In genomic region chr7:94332601-94333000, GRCm38 (mm10) we compare ENCODE assay signal across 18 mouse cellular contexts.
A peak's percentile ranks its signal among the peaks of the same experiment; 100 is the strongest.
DNase-seq lines count a peak whose midpoint lies in the region; ATAC-seq and TF ChIP-seq lines count a peak whose summit lies in the region.
"Had no signal": no experiment of that assay in that cellular context is flagged by ENCODE, and none has a peak within 500 bp of the region (broad histone marks: within the 10 kb centered on the region; RNA-seq: fewer than 3 reads in every experiment).

No protein-coding gene starts in this region.

- H3K4me2 ChIP-seq in forebrain, embryonic 12.5 days: no peak overlapping the region
- no peak overlapping the region for H3K4me2 ChIP-seq in forebrain, postnatal 0 days (ENCODE audit: low read depth)
- no peak overlapping the region for H3K4me2 ChIP-seq in forebrain, embryonic 14.5 days (ENCODE audit: low read length)
- no peak overlapping the region for H3K4me2 ChIP-seq in kidney, postnatal 0 days (ENCODE audit: low read length)
- no peak overlapping the region for H3K4me2 ChIP-seq in intestine, embryonic 15.5 days (replicated peaks)
- H3K4me2 ChIP-seq: embryonic facial prominence, embryonic 12.5 days had no signal

- H3K4me3 ChIP-seq in forebrain, embryonic 12.5 days (replicated peaks): no peak overlapping the region
- no peak overlapping the region for H3K4me3 ChIP-seq in forebrain, postnatal 0 days (ENCODE audit: low read depth, low read length)
- no peak overlapping the region for H3K4me3 ChIP-seq in forebrain, embryonic 14.5 days (ENCODE audit: low read depth, low read length)
- H3K4me3 ChIP-seq in forebrain, embryonic 10.5 days: no peak overlapping the region
- no peak overlapping the region for H3K4me3 ChIP-seq in kidney, postnatal 0 days (replicated peaks; ENCODE audit: low read depth, low read length)
- no peak overlapping the region for H3K4me3 ChIP-seq in intestine, embryonic 15.5 days (replicated peaks)
- H3K4me3 ChIP-seq: embryonic facial prominence, embryonic 10.5 days; embryonic facial prominence, embryonic 12.5 days had no signal

- H3K27me3 ChIP-seq in forebrain, embryonic 12.5 days: no peaks in the 10 kb centered on the region
- H3K27me3 ChIP-seq in forebrain, postnatal 0 days (ENCODE audit: insufficient read depth, low read length): no peaks in the 10 kb centered on the region
- H3K27me3 ChIP-seq in forebrain, embryonic 14.5 days (replicated peaks; ENCODE audit: control insufficient read depth, insufficient read depth, low read length): no peaks in the 10 kb centered on the region
- H3K27me3 ChIP-seq in forebrain, embryonic 10.5 days (ENCODE audit: poor library complexity, severe bottlenecking): no peaks in the 10 kb centered on the region
- H3K27me3 ChIP-seq in kidney, postnatal 0 days (ENCODE audit: insufficient read depth, low read length): no peaks in the 10 kb centered on the region
- H3K27me3 ChIP-seq in intestine, embryonic 15.5 days (replicated peaks): no peaks in the 10 kb centered on the region
- H3K27me3 ChIP-seq: embryonic facial prominence, embryonic 12.5 days had no signal

- H3K36me3 ChIP-seq in forebrain, embryonic 12.5 days (replicated peaks): no peaks in the 10 kb centered on the region
- no peaks in the 10 kb centered on the region for H3K36me3 ChIP-seq in forebrain, postnatal 0 days (ENCODE audit: insufficient read depth)
- no peaks in the 10 kb centered on the region for H3K36me3 ChIP-seq in forebrain, embryonic 14.5 days (ENCODE audit: control insufficient read depth, insufficient read depth, low read length)
- H3K36me3 ChIP-seq in forebrain, embryonic 10.5 days (replicated peaks): no peaks in the 10 kb centered on the region
- H3K36me3 ChIP-seq in kidney, postnatal 0 days (ENCODE audit: insufficient read depth, low read length): no peaks in the 10 kb centered on the region
- no peaks in the 10 kb centered on the region for H3K36me3 ChIP-seq in intestine, embryonic 15.5 days
- H3K36me3 ChIP-seq: embryonic facial prominence, embryonic 10.5 days; embryonic facial prominence, embryonic 12.5 days had no signal

- peak; percentile 49; the same call in 1 of the 2 replicates for ATAC-seq in forebrain, embryonic 12.5 days (ENCODE audit: low FRiP score)
- no peak for ATAC-seq in forebrain, postnatal 0 days
- peak; percentile 55; the same call in 1 of the 2 replicates for ATAC-seq in forebrain, embryonic 14.5 days
- no peak for ATAC-seq in kidney, postnatal 0 days (replicated peaks; ENCODE audit: low FRiP score, low read depth)
- ATAC-seq in intestine, embryonic 15.5 days: no peak

- TF ChIP-seq CTCF in forebrain, postnatal 0 days (IDR thresholded peaks at IDR 0.05; ENCODE audit: low read depth): no peak
- TF ChIP-seq CTCF in kidney, postnatal 0 days (IDR thresholded peaks at IDR 0.05; ENCODE audit: low read depth): no peak
- TF ChIP-seq CTCF in brain, embryonic 14.5 days (IDR thresholded peaks at IDR 0.05; ENCODE audit: borderline replicate concordance, extremely low read depth, insufficient read depth, insufficient read length): no peak

- no peaks in the 10 kb centered on the region for H3K9me3 ChIP-seq in forebrain, embryonic 12.5 days
- H3K9me3 ChIP-seq in forebrain, postnatal 0 days (ENCODE audit: low read length): no peaks in the 10 kb centered on the region
- H3K9me3 ChIP-seq in forebrain, embryonic 14.5 days (replicated peaks; ENCODE audit: control insufficient read depth, low read length): no peaks in the 10 kb centered on the region
- H3K9me3 ChIP-seq in forebrain, embryonic 10.5 days: no peaks in the 10 kb centered on the region
- no peaks in the 10 kb centered on the region for H3K9me3 ChIP-seq in kidney, postnatal 0 days (replicated peaks; ENCODE audit: low read length)
- no peaks in the 10 kb centered on the region for H3K9me3 ChIP-seq in intestine, embryonic 15.5 days
- H3K9me3 ChIP-seq: embryonic facial prominence, embryonic 10.5 days; embryonic facial prominence, embryonic 12.5 days had no signal

- H3K27ac ChIP-seq in forebrain, embryonic 12.5 days: no peak overlapping the region
- H3K27ac ChIP-seq in forebrain, postnatal 0 days (ENCODE audit: low read depth, low read length): no peak overlapping the region
- H3K27ac ChIP-seq in forebrain, embryonic 14.5 days (ENCODE audit: low read depth, low read length): no peak overlapping the region
- no peak overlapping the region for H3K27ac ChIP-seq in forebrain, embryonic 10.5 days
- H3K27ac ChIP-seq in kidney, postnatal 0 days: no peak overlapping the region
- H3K27ac ChIP-seq in intestine, embryonic 15.5 days: no peak overlapping the region
- H3K27ac ChIP-seq: embryonic facial prominence, embryonic 10.5 days; embryonic facial prominence, embryonic 12.5 days had no signal

- H3K9ac ChIP-seq in forebrain, embryonic 12.5 days: no peak overlapping the region
- no peak overlapping the region for H3K9ac ChIP-seq in forebrain, postnatal 0 days
- no peak overlapping the region for H3K9ac ChIP-seq in forebrain, embryonic 14.5 days (ENCODE audit: low read length)
- no peak overlapping the region for H3K9ac ChIP-seq in kidney, postnatal 0 days (ENCODE audit: low read depth, low read length)
- H3K9ac ChIP-seq in intestine, embryonic 15.5 days: no peak overlapping the region
- H3K9ac ChIP-seq: embryonic facial prominence, embryonic 12.5 days had no signal

- no peak for TF ChIP-seq POLR2A in brain, embryonic 14.5 days (IDR thresholded peaks at IDR 0.05; ENCODE audit: borderline replicate concordance, extremely low read depth, insufficient read depth, insufficient read length, poor library complexity, severe bottlenecking)

- DNase-seq in forebrain, postnatal 0 days: no peak
- peak; percentile 27 for DNase-seq in forebrain, embryonic 14.5 days (ENCODE audit: low spot score)
- no peak for DNase-seq in forebrain, embryonic 10.5 days (ENCODE audit: extremely low spot score, low spot score)
- peak; percentile 15 for DNase-seq in kidney, postnatal 0 days (ENCODE audit: low spot score)
- no peak for DNase-seq in kidney, postnatal 10 days
- DNase-seq in brain, embryonic 14.5 days (ENCODE audit: low read depth): peak; percentile 46
- DNase-seq: adrenal gland, adult 2 months; adrenal gland, postnatal 10 days; adrenal gland, postnatal 25 days; cerebellum, adult 11-12 months; cerebellum, adult 2 months; cerebellum, adult 9-10 months; cerebellum, postnatal 10 days; cerebellum, postnatal 25 days had no signal

- peaks cover 3% of the 10 kb centered on the region; the same call in 1 of the 2 replicates for H3K4me1 ChIP-seq in forebrain, embryonic 12.5 days
- no peaks in the 10 kb centered on the region for H3K4me1 ChIP-seq in forebrain, postnatal 0 days (ENCODE audit: insufficient read depth)
- H3K4me1 ChIP-seq in forebrain, embryonic 14.5 days (ENCODE audit: control insufficient read depth, insufficient read depth, low read length): no peaks in the 10 kb centered on the region
- peaks cover 19% of the 10 kb centered on the region for H3K4me1 ChIP-seq in forebrain, embryonic 10.5 days
- H3K4me1 ChIP-seq in kidney, postnatal 0 days (replicated peaks; ENCODE audit: insufficient read depth, low read length): no peaks in the 10 kb centered on the region
- H3K4me1 ChIP-seq in intestine, embryonic 15.5 days (replicated peaks): no peaks in the 10 kb centered on the region
- H3K4me1 ChIP-seq: embryonic facial prominence, embryonic 10.5 days; embryonic facial prominence, embryonic 12.5 days had no signal

Comparison
In these comparisons a context has a peak if more than half of its experiments do, and no peak if none do; other contexts are left out.
1. ATAC-seq: peak in forebrain, embryonic 12.5 days (single experiment) and forebrain, embryonic 14.5 days (single experiment); none in forebrain, postnatal 0 days (single experiment), kidney, postnatal 0 days (single experiment) and intestine, embryonic 15.5 days (single experiment).
2. DNase-seq: peak in forebrain, embryonic 14.5 days (single experiment), kidney, postnatal 0 days (single experiment) and brain, embryonic 14.5 days (single experiment); none in forebrain, postnatal 0 days (single experiment), forebrain, embryonic 10.5 days (single experiment) and kidney, postnatal 10 days (single experiment).